Mouse (Mus musculus) midbrain, postnatal 0 days (tissue): ENCODE measurements at regions not wholly inside any gene's neighbourhood (a gene's known extent, or its start where the extent isn't known, plus 50 kb on each side); places are given as distances from the start of the nearest gene placed in this dataset.

ENCODE experiments used
- ATAC-seq: fragments of 200-750 bp; cut with Nextera tagmentation; 2 replicates; pipeline ENCODE4 v1.8.0; 2017; ENCODE audit warnings: moderate number of reproducible peaks, mild to moderate bottlenecking, moderate TSS enrichment, moderate library complexity; ENCODE audit not compliant: low FRiP score
- DNase-seq: peaks from one replicate; pipeline ENCODE4 v3.0.0-alpha.2; 2015; ENCODE audit warnings: low spot score
- H3K27ac ChIP-seq: fragments of 300-500 bp; sonication (generic); 2 replicates; pipeline ENCODE4 v1.5.1; 2014; ENCODE audit warnings: low read depth, mild to moderate bottlenecking, low read length, mixed read lengths
- H3K27me3 ChIP-seq: fragments of 300-500 bp; sonication (generic); 2 replicates; pipeline ENCODE4 v1.6.1; 2014; ENCODE audit warnings: low read length, control low read depth, mixed read lengths; ENCODE audit not compliant: insufficient read depth
- H3K36me3 ChIP-seq: fragments of 300-500 bp; sonication (generic); 2 replicates; pipeline ENCODE4 v1.6.1; 2014; ENCODE audit warnings: low read length, control low read depth, mixed read lengths; ENCODE audit not compliant: insufficient read depth
- H3K4me1 ChIP-seq: fragments of 300-500 bp; sonication (generic); 2 replicates; pipeline ENCODE4 v1.6.1; 2014; ENCODE audit warnings: mild to moderate bottlenecking, control low read depth, antibody characterized with exemption, low read length, mixed read lengths; ENCODE audit not compliant: insufficient read depth
- H3K4me2 ChIP-seq: fragments of 300-500 bp; sonication (generic); 2 replicates; pipeline ENCODE4 v1.6.1; 2014; ENCODE audit warnings: low read depth, mild to moderate bottlenecking, low read length, mixed read lengths; ENCODE audit not compliant: poor library complexity, severe bottlenecking
- H3K4me3 ChIP-seq: fragments of 300-500 bp; sonication (generic); 2 replicates; pipeline ENCODE4 v1.5.1; 2014; ENCODE audit warnings: low read depth, mild to moderate bottlenecking, low read length, moderate library complexity
- H3K9ac ChIP-seq: fragments of 300-500 bp; sonication (generic); replicated peaks from 2 replicates; pipeline ENCODE4 v1.6.1; 2014; ENCODE audit warnings: mild to moderate bottlenecking, low read length, moderate library complexity, mixed read lengths; ENCODE audit not compliant: poor library complexity, severe bottlenecking
- H3K9me3 ChIP-seq: fragments of 300-500 bp; sonication (generic); 2 replicates; pipeline ENCODE4 v1.6.1; 2016; ENCODE audit warnings: low read length, control low read depth
- CTCF ChIP-seq: IDR thresholded peaks from 2 replicates; pipeline ENCODE4 v1.5.1; 2016; ENCODE audit warnings: antibody characterized with exemption, mild to moderate bottlenecking
- WGBS: fragments of 180-500 bp; shearing (Covaris S2); extraction: QIAGEN DNeasy Blood & Tissue Kit; methylation state at CpG from one replicate; pipeline ENCODE4 v1.1.7; 2014; 5-methylcytosine and 5-hydroxymethylcytosine counted together

DNA sequence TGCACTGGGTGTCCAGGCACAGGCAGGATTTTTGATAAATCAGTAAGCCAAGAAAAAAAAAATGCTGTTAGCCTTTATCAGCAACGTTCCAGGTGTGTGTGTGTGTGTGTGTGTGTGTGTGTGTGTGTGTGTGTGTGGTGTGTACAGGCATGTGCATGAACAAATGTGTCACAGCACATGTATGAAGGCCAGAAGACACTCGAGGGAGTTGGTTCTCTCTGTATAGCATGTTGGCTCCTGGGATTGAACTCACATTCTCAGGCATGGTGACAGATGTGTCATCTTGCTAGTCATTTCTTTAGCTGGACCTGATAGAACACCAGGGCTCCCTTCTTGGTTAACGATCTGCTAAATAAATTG lies 74.8 kb upstream of the Caprin1 start:
- no peak for DNase-seq
- no peaks in the 10 kb centered on the region for H3K9me3 ChIP-seq
- no peak overlapping the region for H3K4me2 ChIP-seq
- ATAC-seq: no peak
- H3K4me3 ChIP-seq: no peak overlapping the region
- H3K9ac ChIP-seq: no peak overlapping the region
- H3K27ac ChIP-seq: no peak overlapping the region
- TF ChIP-seq CTCF: no peak
- H3K27me3 ChIP-seq: no peaks in the 10 kb centered on the region
- no peaks in the 10 kb centered on the region for H3K4me1 ChIP-seq
- no peaks in the 10 kb centered on the region for H3K36me3 ChIP-seq
- WGBS: 56% methylated on average over 3 of the region's 3 CpGs

DNA sequence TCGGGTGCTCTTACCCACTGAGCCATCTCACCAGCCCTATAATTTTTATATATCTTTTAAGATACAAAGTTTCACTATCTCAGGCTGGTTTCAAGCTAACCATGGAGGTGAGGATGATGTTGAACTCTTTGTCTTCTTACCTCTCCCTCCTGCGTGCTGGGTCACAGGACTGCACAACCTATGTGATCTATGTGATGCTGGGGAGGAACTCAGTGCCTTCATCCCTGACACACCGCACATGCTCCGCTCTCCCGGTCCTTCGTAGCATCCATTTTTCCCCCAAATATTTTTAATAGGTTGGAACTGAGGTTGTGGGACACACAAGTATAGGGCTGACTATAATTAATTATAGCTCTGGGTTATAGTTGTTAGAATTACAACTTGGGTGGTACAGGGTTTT lies 75.9 kb upstream of the Caprin1 start:
- H3K4me3 ChIP-seq: no peak overlapping the region
- H3K4me1 ChIP-seq: no peaks in the 10 kb centered on the region
- no peaks in the 10 kb centered on the region for H3K36me3 ChIP-seq
- ATAC-seq (no peak), DNase-seq (no peak)
- H3K9me3 ChIP-seq: no peaks in the 10 kb centered on the region
- no peak for TF ChIP-seq CTCF
- no peak overlapping the region for H3K9ac ChIP-seq
- no peaks in the 10 kb centered on the region for H3K27me3 ChIP-seq
- H3K27ac ChIP-seq: no peak overlapping the region
- no peak overlapping the region for H3K4me2 ChIP-seq
- 91% methylated on average over 6 of the region's 6 CpGs for WGBS

DNA sequence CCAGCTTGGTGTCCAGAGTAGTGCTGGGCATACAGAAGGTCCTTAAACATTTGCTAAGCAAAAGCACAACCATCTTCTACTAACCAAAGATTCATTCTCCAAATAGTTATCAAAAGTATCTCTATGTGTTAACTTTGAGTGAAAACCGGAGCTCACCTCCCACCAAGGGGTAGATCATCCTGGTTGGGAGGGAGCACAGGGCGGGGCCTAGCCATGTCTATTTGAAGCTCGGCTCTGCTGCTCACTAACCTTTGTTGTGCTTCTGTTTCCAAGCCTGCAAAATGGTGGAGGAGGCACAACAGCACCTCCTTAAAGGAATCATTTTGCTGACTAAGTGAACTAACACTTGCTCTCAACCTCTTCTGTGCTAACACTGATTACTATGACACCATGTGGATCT lies 77.0 kb upstream of the Caprin1 start:
- Histone ChIP-seq H3K9ac (no peak overlapping the region), H3K4me1 (no peaks in the 10 kb centered on the region), H3K27me3 (no peaks in the 10 kb centered on the region), H3K4me3 (no peak overlapping the region), H3K9me3 (no peaks in the 10 kb centered on the region), H3K4me2 (no peak overlapping the region), H3K27ac (no peak overlapping the region), H3K36me3 (no peaks in the 10 kb centered on the region)
- no peak for TF ChIP-seq CTCF
- DNase-seq: no peak
- ATAC-seq: no peak
- 74% methylated on average over 3 of the region's 3 CpGs for WGBS

DNA sequence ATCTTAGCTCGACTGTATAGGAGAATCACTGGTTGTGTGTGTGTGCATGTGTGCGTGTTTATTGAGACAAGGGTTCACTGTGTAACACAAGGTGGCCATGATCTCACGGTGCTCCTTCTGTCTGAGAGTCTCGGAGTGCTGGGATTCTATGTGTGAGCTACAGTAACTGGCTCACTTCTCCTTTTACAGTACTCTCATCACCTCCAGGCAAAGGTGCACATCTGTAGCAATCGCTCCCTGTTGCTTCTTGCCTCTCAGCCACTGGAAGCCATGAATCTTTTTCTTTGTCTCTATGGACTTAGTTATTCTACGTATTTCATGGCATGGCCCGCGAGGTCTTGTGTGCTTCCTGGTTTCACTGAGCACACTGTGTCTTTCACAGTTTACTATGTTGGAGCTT lies 78.3 kb upstream of the Caprin1 start:
- Histone ChIP-seq H3K36me3 (no peaks in the 10 kb centered on the region), H3K9ac (no peak overlapping the region), H3K27me3 (no peaks in the 10 kb centered on the region), H3K4me1 (no peaks in the 10 kb centered on the region), H3K4me2 (no peak overlapping the region), H3K4me3 (no peak overlapping the region), H3K27ac (no peak overlapping the region), H3K9me3 (no peaks in the 10 kb centered on the region)
- DNase-seq (no peak), ATAC-seq (no peak)
- 86% methylated on average over 8 of the region's 8 CpGs for WGBS
- TF ChIP-seq CTCF: no peak

- 90% methylated on average over 2 of the region's 2 CpGs for WGBS
- no peak for ATAC-seq
- Histone ChIP-seq H3K4me1 (0 out of 2 replicates have a peak, but pooled peaks cover under 1% of the 10 kb centered on the region), H3K4me2 (no peak overlapping the region), H3K4me3 (no peak overlapping the region), H3K9ac (no peak overlapping the region), H3K36me3 (no peaks in the 10 kb centered on the region), H3K27ac (no peak overlapping the region), H3K9me3 (no peaks in the 10 kb centered on the region), H3K27me3 (no peaks in the 10 kb centered on the region)
- DNase-seq: no peak
- no peak for TF ChIP-seq CTCF
These were observed 78.8 kb upstream of the Caprin1 start for GRCm38 (mm10) chr2:103876236-103876635.

GRCm38 (mm10) chr2:103881026-103881763 lies 76.6 kb upstream of the Lmo2 start:
- DNase-seq (peak; percentile 59), ATAC-seq (peak; percentile 54; the same call in 1 of the 2 replicates)
- no peaks in the 10 kb centered on the region for H3K9me3 ChIP-seq
- H3K36me3 ChIP-seq: no peaks in the 10 kb centered on the region
- no peak for TF ChIP-seq CTCF
- no peak overlapping the region for H3K4me2 ChIP-seq
- WGBS: 24% methylated on average over 10 of the region's 10 CpGs
- H3K4me1 ChIP-seq: 0 out of 2 replicates have a peak, but pooled peaks cover 6% of the 10 kb centered on the region
- H3K9ac ChIP-seq: no peak overlapping the region
- no peak overlapping the region for H3K27ac ChIP-seq
- H3K27me3 ChIP-seq: no peaks in the 10 kb centered on the region
- no peak overlapping the region for H3K4me3 ChIP-seq
